10 mouse cellular contexts compared by ENCODE assay signal in genomic region chr13:102372451-102373082, GRCm38 (mm10).
DNase-seq lines count a peak whose midpoint lies in the region; ATAC-seq lines count a peak whose summit lies in the region.
"Had no signal": no experiment of that assay in that cellular context is flagged by ENCODE, and none has a peak within 500 bp of the region (broad histone marks: within the 10 kb centered on the region; RNA-seq: fewer than 3 reads in every experiment).

No protein-coding gene starts in this region.

- 17% methylated on average over 4 of the region's 4 CpGs for WGBS in forebrain, embryonic 14.5 days
- WGBS in midbrain, embryonic 13.5 days, result 10% methylated on average over 4 of the region's 4 CpGs

- H3K36me3 ChIP-seq in forebrain, embryonic 14.5 days (ENCODE audit: control insufficient read depth, insufficient read depth, low read length), result no peaks in the 10 kb centered on the region
- no peaks in the 10 kb centered on the region for H3K36me3 ChIP-seq in midbrain, embryonic 13.5 days
- H3K36me3 ChIP-seq: limb, embryonic 12.5 days had no signal

- DNase-seq in MN1 (ENCODE audit: low spot score), result peak; percentile 35
- DNase-seq in brain, adult 2 months (ENCODE audit: low read depth, low spot score), result peak; percentile 52
- DNase-seq in forebrain, embryonic 14.5 days (ENCODE audit: low spot score), result peak; percentile 42
- DNase-seq in testis, postnatal 10 days (ENCODE audit: low spot score), result no peak
- DNase-seq in urinary bladder, postnatal 25 days (ENCODE audit: low spot score), result no peak
- DNase-seq in urinary bladder, postnatal 14 days (ENCODE audit: low spot score), result no peak
- DNase-seq: cerebellum, adult 9-10 months; spleen, adult 18-20 months had no signal

- no peaks in the 10 kb centered on the region for H3K4me1 ChIP-seq in forebrain, embryonic 14.5 days (ENCODE audit: control insufficient read depth, insufficient read depth, low read length)
- H3K4me1 ChIP-seq in midbrain, embryonic 13.5 days (replicated peaks), result no peaks in the 10 kb centered on the region
- H3K4me1 ChIP-seq: limb, embryonic 12.5 days had no signal

- no peaks in the 10 kb centered on the region for H3K9me3 ChIP-seq in forebrain, embryonic 14.5 days (replicated peaks; ENCODE audit: control insufficient read depth, low read length)
- H3K9me3 ChIP-seq in midbrain, embryonic 13.5 days, result no peaks in the 10 kb centered on the region
- H3K9me3 ChIP-seq: limb, embryonic 12.5 days had no signal

- H3K9ac ChIP-seq in forebrain, embryonic 14.5 days (ENCODE audit: low read length), result no peak overlapping the region
- H3K9ac ChIP-seq in midbrain, embryonic 13.5 days (replicated peaks), result no peak overlapping the region
- H3K9ac ChIP-seq: limb, embryonic 12.5 days had no signal

- no peak overlapping the region for H3K4me3 ChIP-seq in forebrain, embryonic 14.5 days (ENCODE audit: low read depth, low read length)
- H3K4me3 ChIP-seq in midbrain, embryonic 13.5 days (replicated peaks), result no peak overlapping the region
- H3K4me3 ChIP-seq: limb, embryonic 12.5 days had no signal

- no peak overlapping the region for H3K4me2 ChIP-seq in forebrain, embryonic 14.5 days (ENCODE audit: low read length)
- no peak overlapping the region for H3K4me2 ChIP-seq in midbrain, embryonic 13.5 days (replicated peaks)
- H3K4me2 ChIP-seq: limb, embryonic 12.5 days had no signal

- no peaks in the 10 kb centered on the region for H3K27me3 ChIP-seq in forebrain, embryonic 14.5 days (replicated peaks; ENCODE audit: control insufficient read depth, insufficient read depth, low read length)
- H3K27me3 ChIP-seq in midbrain, embryonic 13.5 days, result peaks cover 61% of the 10 kb centered on the region
- H3K27me3 ChIP-seq: limb, embryonic 12.5 days had no signal

- peak; percentile 60; the same call in 1 of the 2 replicates for ATAC-seq in forebrain, embryonic 14.5 days
- peak; percentile 79 for ATAC-seq in midbrain, embryonic 13.5 days

- H3K27ac ChIP-seq in forebrain, embryonic 14.5 days (ENCODE audit: low read depth, low read length), result no peak overlapping the region
- H3K27ac ChIP-seq in midbrain, embryonic 13.5 days, result no peak overlapping the region
- H3K27ac ChIP-seq: limb, embryonic 12.5 days had no signal

Comparison
In these comparisons a context has a peak if more than half of its experiments do, and no peak if none do; other contexts are left out.
1. DNase-seq: peak in MN1 (single experiment), brain, adult 2 months (single experiment) and forebrain, embryonic 14.5 days (single experiment); none in testis, postnatal 10 days (single experiment), urinary bladder, postnatal 25 days (single experiment) and urinary bladder, postnatal 14 days (single experiment).